Mouse (Mus musculus) lung, postnatal 36 days (tissue): ENCODE measurements around the gene Olfr247.
"Not testable (repeated sequence)": the region's sequence is repeated elsewhere in the genome, so short reads cannot be mapped to it uniquely, and the experiment has no call there.

Experiments used
- DNase-seq: peaks from one replicate; pipeline ENCODE4 v3.0.0; 2022; ENCODE audit warnings: mixed read lengths

Olfr247 gene

GRCm38 (mm10) chr10:129976040-129976439 is at the start of gene Olfr247:
Gene Olfr247, minus strand, starts transcription at chr10:129976140.
- not testable (repeated sequence) for DNase-seq

- DNase-seq: no peak
These were observed 36.4 kb upstream of the Olfr247 start, which contains the start of gene Olfr820 for GRCm38 (mm10) chr10:130012321-130012720. Gene Olfr820, plus strand, starts transcription at chr10:130012621.

- DNase-seq: not testable (repeated sequence)
These were observed 29.4 kb upstream of the Olfr247 start for GRCm38 (mm10) chr10:130005366-130005765.

GRCm38 (mm10) chr10:130004104-130004503 is 28.2 kb upstream of the Olfr247 start:
- not testable (repeated sequence) for DNase-seq

- not testable (repeated sequence) for DNase-seq
These were observed 9.0 kb upstream of the Olfr247 start, which contains the start of gene Gm10310 for GRCm38 (mm10) chr10:129984962-129985361. Gene Gm10310, minus strand, starts transcription at chr10:129985062.

GRCm38 (mm10) chr10:129981867-129982266 is 5.9 kb upstream of the Olfr247 start:
- DNase-seq: not testable (repeated sequence)

GRCm38 (mm10) chr10:129972994-129973393 is 2.9 kb downstream of the Olfr247 start:
- not testable (repeated sequence) for DNase-seq

GRCm38 (mm10) chr10:129967166-129967565 is 8.8 kb downstream of the Olfr247 start, which contains the start of gene Olfr819:
Gene Olfr819, minus strand, starts transcription at chr10:129967266.
- not testable (repeated sequence) for DNase-seq

- not testable (repeated sequence) for DNase-seq
These were observed 9.7 kb downstream of the Olfr247 start for GRCm38 (mm10) chr10:129966232-129966631.

GRCm38 (mm10) chr10:129949000-129949399 is 26.9 kb downstream of the Olfr247 start, which contains the start of gene Olfr818:
Gene Olfr818, minus strand, starts transcription at chr10:129949100.
- DNase-seq: no peak
